Mouse (Mus musculus): ENCODE measurements around the gene Cryab.

The Cryab gene

GRCm38 (mm10) chr9:50751323-50751722 lies at the start of gene Cryab:
Cryab (plus strand) TSS chr9:50751325.
- no peak for DNase-seq (ENCODE audit: low spot score in 2 of 2)

GRCm38 (mm10) chr9:50704907-50705306 lies 46.2 kb upstream of the Cryab start:
- DNase-seq (ENCODE audit: low spot score in 2 of 2): no peak

GRCm38 (mm10) chr9:50709108-50709507 lies 42.0 kb upstream of the Cryab start:
- peak in 1 of 2 experiments; percentile 54 for DNase-seq (ENCODE audit: low spot score in 2 of 2)

- DNase-seq (ENCODE audit: low spot score in 2 of 2): no peak
These were observed 39.8 kb upstream of the Cryab start for GRCm38 (mm10) chr9:50711337-50711736.

GRCm38 (mm10) chr9:50714188-50714587 lies 36.9 kb upstream of the Cryab start:
- no peak for DNase-seq (ENCODE audit: low spot score in 2 of 2)

GRCm38 (mm10) chr9:50718878-50719277 lies 32.2 kb upstream of the Cryab start:
- no peak for DNase-seq (ENCODE audit: low spot score in 2 of 2)

- no peak for DNase-seq (ENCODE audit: low spot score in 2 of 2)
These were observed 30.1 kb upstream of the Cryab start for GRCm38 (mm10) chr9:50721061-50721460.

GRCm38 (mm10) chr9:50722451-50722911 lies 28.6 kb upstream of the Cryab start:
- peak in 1 of 2 experiments; percentile 70 for DNase-seq (ENCODE audit: low spot score in 2 of 2)

- DNase-seq (ENCODE audit: low spot score in 2 of 2): peak; percentile 45 to 81
These were observed 27.7 kb upstream of the Cryab start for GRCm38 (mm10) chr9:50723406-50723805.

- no peak for DNase-seq (ENCODE audit: low spot score in 2 of 2)
These were observed 27.0 kb upstream of the Cryab start for GRCm38 (mm10) chr9:50724147-50724546.

- no peak for DNase-seq (ENCODE audit: low spot score in 2 of 2)
These were observed 26.3 kb upstream of the Cryab start for GRCm38 (mm10) chr9:50724661-50725330.

GRCm38 (mm10) chr9:50725921-50726590 lies 25.1 kb upstream of the Cryab start:
- no peak for DNase-seq (ENCODE audit: low spot score in 2 of 2)

- DNase-seq (ENCODE audit: low spot score in 2 of 2): peak in 1 of 2 experiments; percentile 26
These were observed 23.8 kb upstream of the Cryab start for GRCm38 (mm10) chr9:50727171-50727924.

- DNase-seq (ENCODE audit: low spot score in 2 of 2): peak; percentile 65 to 82
These were observed 23.0 kb upstream of the Cryab start for GRCm38 (mm10) chr9:50727925-50728651.

GRCm38 (mm10) chr9:50729600-50729999 lies 21.5 kb upstream of the Cryab start:
- no peak for DNase-seq (ENCODE audit: low spot score in 2 of 2)

- DNase-seq (ENCODE audit: low spot score in 2 of 2): no peak
These were observed 18.6 kb upstream of the Cryab start for GRCm38 (mm10) chr9:50732560-50732959.

- DNase-seq (ENCODE audit: low spot score in 2 of 2): peak in 1 of 2 experiments; percentile 60
These were observed 16.1 kb upstream of the Cryab start for GRCm38 (mm10) chr9:50734989-50735388.

- DNase-seq (ENCODE audit: low spot score in 2 of 2): peak; percentile 86 to 92
These were observed 11.9 kb upstream of the Cryab start, which contains the start of gene Dixdc1 for GRCm38 (mm10) chr9:50738914-50739870. Dixdc1 (minus strand) TSS chr9:50739517.

GRCm38 (mm10) chr9:50740867-50741784 lies 10.0 kb upstream of the Cryab start:
- no peak for DNase-seq (ENCODE audit: low spot score in 2 of 2)

All from cerebellum, postnatal 4 days (tissue).